Mouse (Mus musculus) bone marrow, adult 2 months (tissue): ENCODE measurements around the gene Dock6.

Source experiments
- CTCF ChIP-seq: fragments of 200-500 bp; IDR thresholded peaks from 2 replicates; pipeline ENCODE4 v1.5.1; 2011; ENCODE audit warnings: low read length, control low read depth; ENCODE audit not compliant: control insufficient read depth, insufficient read depth
- POLR2A ChIP-seq: fragments of 200-500 bp; IDR thresholded peaks from 2 replicates; pipeline ENCODE4 v1.6.1; 2011; ENCODE audit warnings: low read depth, mild to moderate bottlenecking, control low read depth, low read length, borderline replicate concordance; ENCODE audit not compliant: control insufficient read depth

DNA sequence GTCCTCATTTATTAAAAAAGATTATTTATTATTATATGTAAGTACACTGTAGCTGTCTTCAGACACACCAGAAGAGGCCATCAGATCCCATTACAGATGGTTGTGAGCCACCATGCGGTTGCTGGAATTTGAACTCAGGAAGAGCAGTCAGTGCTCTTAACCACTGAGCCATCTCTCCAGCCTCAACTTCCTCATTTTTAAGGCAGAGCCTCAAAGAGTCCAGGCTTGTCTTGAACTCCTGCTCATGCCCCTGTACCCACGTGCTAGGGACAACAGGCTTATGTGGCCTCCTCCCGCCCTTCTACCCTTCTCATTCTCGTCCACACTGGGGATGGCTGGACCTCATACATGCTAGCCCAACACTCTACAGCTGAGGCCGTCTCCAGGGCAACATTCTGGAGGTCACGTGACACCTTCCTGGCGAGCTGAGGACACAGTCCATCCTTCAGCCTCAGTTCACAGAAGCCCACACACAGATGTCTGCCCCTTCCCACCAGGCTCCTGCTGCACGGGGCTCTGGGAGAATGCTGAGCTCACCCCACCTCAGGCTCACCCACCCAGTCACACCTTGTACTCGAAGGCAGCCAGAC is 35.6 kb downstream of the Dock6 start:
- TF ChIP-seq CTCF (no peak), POLR2A (no peak)
